Mouse (Mus musculus) small intestine, adult 2 months (tissue): ENCODE measurements at regions not wholly inside any gene's neighbourhood (a gene's known extent, or its start where the extent isn't known, plus 50 kb on each side); places are given as distances from the start of the nearest gene placed in this dataset.

ENCODE experiments used
- H3K27ac ChIP-seq: fragments of 200-500 bp; 2 replicates; pipeline ENCODE4 v1.5.1; 2012; ENCODE audit warnings: low read depth, low read length, control low read depth, inconsistent platforms; ENCODE audit not compliant: insufficient read depth
- H3K27me3 ChIP-seq: fragments of 200-500 bp; 2 replicates; pipeline ENCODE4 v1.6.1; 2012; ENCODE audit warnings: mild to moderate bottlenecking, moderate library complexity, low read length, inconsistent platforms; ENCODE audit not compliant: control insufficient read depth, insufficient read depth
- H3K36me3 ChIP-seq: fragments of 200-500 bp; 2 replicates; pipeline ENCODE4 v1.6.1; 2012; ENCODE audit warnings: mild to moderate bottlenecking, low read length, control low read depth, inconsistent platforms; ENCODE audit not compliant: control insufficient read depth, insufficient read depth
- H3K4me1 ChIP-seq: fragments of 200-500 bp; 2 replicates; pipeline ENCODE4 v1.6.1; 2012; ENCODE audit warnings: low read length, inconsistent platforms, mixed read lengths; ENCODE audit not compliant: control insufficient read depth, insufficient read depth, insufficient read length
- H3K4me3 ChIP-seq: fragments of 200-500 bp; 2 replicates; pipeline ENCODE4 v1.5.1; 2012; ENCODE audit warnings: low read depth, mild to moderate bottlenecking, control low read depth, inconsistent platforms, low read length, moderate library complexity
- CTCF ChIP-seq: fragments of 200-500 bp; IDR thresholded peaks from 2 replicates; pipeline ENCODE4 v1.5.1; 2012; ENCODE audit warnings: low read depth, mild to moderate bottlenecking, control low read depth, inconsistent platforms, low read length, moderate library complexity, mixed read lengths; ENCODE audit not compliant: insufficient replicate concordance, insufficient read length; ENCODE audit errors: extremely low read depth
- POLR2A ChIP-seq: fragments of 200-500 bp; IDR thresholded peaks from 2 replicates; pipeline ENCODE4 v1.6.1; 2012; ENCODE audit warnings: low read depth, mild to moderate bottlenecking, control low read depth, inconsistent platforms, low read length, moderate library complexity
- WGBS: fragments of 180-500 bp; shearing (Covaris S2); methylation state at CpG from one replicate; pipeline ENCODE4 v1.1.7; 2018; 5-methylcytosine and 5-hydroxymethylcytosine counted together

DNA sequence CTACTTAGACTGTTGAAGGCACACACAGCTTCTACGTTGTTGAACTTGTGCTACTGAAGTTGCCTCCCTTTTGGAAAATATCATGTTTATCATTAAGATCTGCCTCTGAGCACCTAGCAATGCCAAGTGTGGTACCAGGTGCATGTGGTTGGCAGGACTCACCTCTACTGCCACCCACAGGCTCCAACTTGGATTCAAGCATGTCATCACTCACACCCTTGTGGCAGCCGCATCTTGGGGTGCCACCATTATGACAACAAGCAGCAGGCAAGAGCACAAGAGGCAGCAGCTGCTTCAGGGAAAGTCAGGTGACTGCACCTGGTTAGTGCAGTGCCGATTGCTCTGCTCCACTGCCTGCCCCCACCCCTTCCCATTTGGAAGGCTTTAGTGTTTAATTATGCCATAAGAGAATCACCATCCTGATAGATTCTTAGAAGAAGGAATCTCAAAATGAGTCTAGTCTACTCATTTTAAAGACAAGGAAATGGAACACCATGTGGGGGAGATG is 435.2 kb upstream of the Smim15 start:
- H3K4me1 ChIP-seq = no peaks in the 10 kb centered on the region
- 61% methylated on average over 3 of the region's 3 CpGs for WGBS
- H3K4me3 ChIP-seq = no peak overlapping the region
- TF ChIP-seq POLR2A (no peak), CTCF (no peak)
- no peak overlapping the region for H3K27ac ChIP-seq
- H3K36me3 ChIP-seq = no peaks in the 10 kb centered on the region
- H3K27me3 ChIP-seq = no peaks in the 10 kb centered on the region

DNA sequence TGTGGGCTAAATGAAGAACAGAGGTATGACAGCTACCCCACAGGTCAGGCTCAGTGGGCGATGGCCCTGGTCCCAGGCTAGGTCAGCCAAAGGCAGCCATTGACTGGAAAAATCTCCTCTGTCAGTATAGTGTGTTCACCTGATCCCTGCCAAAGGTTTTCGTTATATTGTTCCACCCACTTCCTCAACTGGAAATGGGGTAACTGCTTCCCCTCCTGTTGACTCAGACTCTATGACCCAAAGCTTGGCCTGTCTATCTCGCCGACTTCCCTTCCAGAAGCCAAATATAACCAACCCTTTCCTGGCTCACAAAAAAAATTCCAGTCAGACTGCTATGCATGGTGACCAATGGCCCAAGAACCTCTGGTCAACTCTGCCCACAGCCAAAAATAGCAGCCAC is 437.0 kb upstream of the Smim15 start:
- TF ChIP-seq CTCF = no peak
- TF ChIP-seq POLR2A = no peak
- Histone ChIP-seq H3K36me3 (no peaks in the 10 kb centered on the region), H3K27me3 (no peaks in the 10 kb centered on the region), H3K4me3 (no peak overlapping the region), H3K27ac (no peak overlapping the region), H3K4me1 (no peaks in the 10 kb centered on the region)
- WGBS = 68% methylated on average over 4 of the region's 4 CpGs

DNA sequence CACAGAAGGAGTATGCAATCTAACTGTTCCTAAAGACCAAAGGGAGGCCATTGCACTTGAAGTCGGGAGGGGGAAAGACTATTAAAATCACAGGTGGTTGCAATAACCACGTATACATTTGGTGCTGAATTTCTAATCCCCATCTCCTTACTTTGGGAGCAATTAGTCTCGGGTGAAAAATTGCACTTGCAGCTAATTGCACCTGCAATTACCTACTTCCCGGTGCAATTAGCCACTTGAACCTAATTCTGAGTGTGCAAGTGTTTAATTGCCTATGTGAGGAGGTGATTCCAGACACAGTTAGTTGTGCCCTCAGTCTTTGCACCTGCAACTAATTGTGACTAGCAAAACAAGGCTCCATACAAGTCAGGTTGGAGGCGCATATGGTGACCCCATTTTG is 442.1 kb upstream of the Smim15 start:
- H3K4me3 ChIP-seq = no peak overlapping the region
- H3K4me1 ChIP-seq = no peaks in the 10 kb centered on the region
- 62% methylated on average over 5 of the region's 5 CpGs for WGBS
- TF ChIP-seq CTCF = no peak
- no peak for TF ChIP-seq POLR2A
- H3K36me3 ChIP-seq = no peaks in the 10 kb centered on the region
- H3K27me3 ChIP-seq = 0 out of 2 replicates have a peak, but pooled peaks cover 4% of the 10 kb centered on the region
- H3K27ac ChIP-seq = no peak overlapping the region

DNA sequence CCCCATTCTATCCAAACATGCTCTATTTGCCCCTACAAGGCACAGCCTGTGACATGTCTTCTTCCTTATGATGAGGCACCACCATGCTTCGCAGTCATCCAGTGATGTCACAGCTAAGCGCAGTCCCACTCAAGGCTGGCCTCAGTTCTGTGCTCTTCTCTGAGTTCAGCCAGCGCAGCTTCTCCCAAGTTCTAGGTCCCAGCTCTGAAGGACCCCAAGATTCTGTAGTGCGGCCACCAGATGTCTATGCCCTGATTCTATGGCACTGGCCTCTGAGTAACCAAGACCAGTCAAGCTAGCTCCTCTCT is 443.2 kb upstream of the Smim15 start:
- H3K36me3 ChIP-seq = no peaks in the 10 kb centered on the region
- TF ChIP-seq CTCF (no peak), POLR2A (no peak)
- H3K27me3 ChIP-seq = 0 out of 2 replicates have a peak, but pooled peaks cover 4% of the 10 kb centered on the region
- H3K27ac ChIP-seq = no peak overlapping the region
- no peaks in the 10 kb centered on the region for H3K4me1 ChIP-seq
- H3K4me3 ChIP-seq = no peak overlapping the region
- WGBS = 89% methylated on average over 4 of the region's 4 CpGs

DNA sequence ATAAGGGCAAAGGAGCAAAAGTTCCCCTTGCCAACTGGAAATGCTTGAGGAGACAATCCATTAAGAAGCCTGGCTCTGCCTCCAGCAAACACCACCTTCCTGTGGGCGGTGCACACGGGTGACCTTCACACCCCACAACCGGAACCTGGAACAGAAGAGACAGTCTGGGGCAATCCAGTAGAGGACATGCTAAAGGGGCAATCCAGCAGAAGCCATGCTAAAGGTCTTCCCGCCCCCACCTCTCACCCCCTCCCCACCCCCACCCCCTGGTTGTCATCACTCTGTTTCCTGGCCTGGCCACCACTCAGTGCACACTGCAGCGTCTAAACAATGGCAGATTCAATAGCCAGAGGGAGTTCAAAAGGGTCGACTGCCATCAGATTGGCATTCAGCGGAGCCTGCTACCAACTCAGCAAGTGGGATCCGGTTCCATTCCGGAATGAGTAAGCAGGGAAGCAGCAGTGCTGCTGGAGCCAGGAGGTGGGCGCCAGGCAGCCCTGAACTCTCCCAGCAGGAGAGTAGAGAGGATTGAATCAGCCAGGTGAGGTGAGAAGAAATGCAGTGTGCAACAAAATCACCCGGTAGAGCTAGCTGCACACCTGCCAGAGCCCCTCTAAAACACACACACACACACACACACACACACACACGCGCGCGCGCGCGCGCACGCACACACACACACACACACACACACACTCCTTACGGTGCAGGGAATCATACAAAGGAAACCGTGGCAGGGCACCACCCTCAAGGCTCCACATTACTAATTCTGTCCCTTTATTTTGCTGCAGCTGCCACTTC is 443.7 kb upstream of the Smim15 start:
- TF ChIP-seq CTCF = no peak
- TF ChIP-seq POLR2A = no peak
- Histone ChIP-seq H3K4me1 (no peaks in the 10 kb centered on the region), H3K36me3 (no peaks in the 10 kb centered on the region), H3K27me3 (0 out of 2 replicates have a peak, but pooled peaks cover 4% of the 10 kb centered on the region), H3K4me3 (no peak overlapping the region), H3K27ac (no peak overlapping the region)
- WGBS = 34% methylated on average over 22 of the region's 22 CpGs

DNA sequence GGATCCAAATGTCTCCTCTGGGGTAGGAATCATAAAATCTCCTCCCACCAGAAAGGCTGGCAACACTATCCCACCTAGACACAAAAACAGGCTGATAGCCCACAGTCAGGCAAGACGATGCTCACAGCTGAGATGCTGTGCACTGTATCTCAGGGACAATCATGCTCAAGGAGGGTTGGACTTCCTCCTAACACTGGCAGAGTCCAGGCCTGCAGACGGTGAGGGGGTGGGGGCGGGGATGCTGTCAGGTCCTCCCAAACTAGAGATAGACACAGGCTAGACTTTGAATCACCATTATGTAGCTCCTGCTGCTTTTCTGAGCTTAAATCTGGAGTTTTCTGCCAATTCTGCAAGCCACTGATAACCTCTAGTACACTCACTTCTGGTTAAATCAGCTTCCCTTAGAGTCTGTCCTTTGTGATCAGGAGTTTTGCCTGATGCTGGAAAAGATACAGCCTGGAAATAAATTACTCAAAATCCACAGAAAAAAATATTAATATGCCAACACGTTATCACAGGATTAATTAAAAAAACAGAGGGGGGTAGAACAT is 445.1 kb upstream of the Smim15 start:
- WGBS = 49% methylated on average over 4 of the region's 4 CpGs
- Histone ChIP-seq H3K27ac (no peak overlapping the region), H3K27me3 (0 out of 2 replicates have a peak, but pooled peaks cover 4% of the 10 kb centered on the region), H3K4me3 (no peak overlapping the region), H3K36me3 (no peaks in the 10 kb centered on the region), H3K4me1 (no peaks in the 10 kb centered on the region)
- TF ChIP-seq POLR2A = no peak

DNA sequence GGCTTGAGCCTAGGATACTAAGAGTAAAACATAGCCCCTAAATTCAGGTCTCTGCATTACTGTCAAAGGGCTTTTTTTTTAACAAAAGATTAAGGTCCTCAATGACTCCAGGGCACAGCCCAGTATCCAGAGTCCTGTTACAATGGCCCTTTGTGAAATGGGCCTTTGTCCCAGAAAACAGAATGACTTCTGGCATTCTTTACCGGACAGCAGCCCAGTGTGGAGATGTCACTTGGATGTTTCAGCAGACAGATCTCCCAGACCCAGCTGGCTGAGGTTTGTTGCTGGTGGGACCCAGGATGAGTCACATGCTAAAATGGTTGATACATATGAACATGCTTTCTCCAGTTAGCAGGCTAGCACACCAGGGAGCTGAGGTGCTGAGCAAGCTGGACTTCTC is 445.9 kb upstream of the Smim15 start:
- TF ChIP-seq POLR2A (no peak), CTCF (no peak)
- Histone ChIP-seq H3K36me3 (no peaks in the 10 kb centered on the region), H3K27me3 (0 out of 2 replicates have a peak, but pooled peaks cover 4% of the 10 kb centered on the region), H3K4me1 (no peaks in the 10 kb centered on the region), H3K4me3 (no peak overlapping the region), H3K27ac (no peak overlapping the region)
- 57% methylated on average over 1 of the region's 1 CpGs for WGBS
